Mouse (Mus musculus): ENCODE measurements around the gene Gm973.

DNA sequence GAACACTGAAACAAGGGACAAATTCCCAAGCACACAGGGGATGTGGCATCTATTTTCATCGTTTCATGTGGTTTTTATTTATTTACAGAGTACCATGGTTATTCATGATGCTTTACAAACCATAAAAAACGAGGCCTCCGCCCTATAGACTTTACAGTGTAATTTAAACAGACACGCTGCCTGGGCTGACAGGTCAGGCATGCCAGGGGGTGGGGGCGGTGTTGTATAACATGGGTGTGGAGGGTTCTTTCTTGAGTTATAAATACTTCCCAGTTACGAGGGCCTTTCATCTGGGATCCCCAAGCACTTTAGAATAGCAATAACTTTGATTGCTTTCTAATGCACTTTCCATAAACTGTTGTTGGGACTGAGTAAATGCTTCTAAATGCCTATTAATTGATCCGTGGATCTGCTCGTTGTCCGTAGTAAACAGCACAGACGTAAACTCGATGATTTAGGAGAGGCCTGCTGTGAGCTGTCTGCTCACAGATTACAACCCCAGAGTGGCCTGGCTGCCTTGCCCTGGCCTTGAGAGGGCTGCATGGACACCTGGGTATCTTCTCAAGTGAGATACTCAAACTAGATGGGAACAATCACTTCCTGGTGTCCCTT, 4.3 kb downstream of the Gm973 start:
- TF ChIP-seq CTCF (IDR thresholded peaks at IDR 0.05) (no peak), EP300 (IDR thresholded peaks at IDR 0.05) (no peak)
